Mouse (Mus musculus): ENCODE measurements around the gene Boc.

GRCm38 (mm10) chr16:44564359-44564758 is 5.7 kb upstream of the Boc start:
- TF ChIP-seq POLR2A (IDR thresholded peaks at IDR 0.05; ENCODE audit: borderline replicate concordance, extremely low read depth, low read depth, low read length) (no peak), CTCF (IDR thresholded peaks at IDR 0.05; ENCODE audit: insufficient read depth, low read length) (no peak)
